Mouse (Mus musculus): ENCODE results near the gene Brinp3.
"Not testable (repeated sequence)": the region's sequence is repeated elsewhere in the genome, so short reads cannot be mapped to it uniquely, and the experiment has no call there.

DNA sequence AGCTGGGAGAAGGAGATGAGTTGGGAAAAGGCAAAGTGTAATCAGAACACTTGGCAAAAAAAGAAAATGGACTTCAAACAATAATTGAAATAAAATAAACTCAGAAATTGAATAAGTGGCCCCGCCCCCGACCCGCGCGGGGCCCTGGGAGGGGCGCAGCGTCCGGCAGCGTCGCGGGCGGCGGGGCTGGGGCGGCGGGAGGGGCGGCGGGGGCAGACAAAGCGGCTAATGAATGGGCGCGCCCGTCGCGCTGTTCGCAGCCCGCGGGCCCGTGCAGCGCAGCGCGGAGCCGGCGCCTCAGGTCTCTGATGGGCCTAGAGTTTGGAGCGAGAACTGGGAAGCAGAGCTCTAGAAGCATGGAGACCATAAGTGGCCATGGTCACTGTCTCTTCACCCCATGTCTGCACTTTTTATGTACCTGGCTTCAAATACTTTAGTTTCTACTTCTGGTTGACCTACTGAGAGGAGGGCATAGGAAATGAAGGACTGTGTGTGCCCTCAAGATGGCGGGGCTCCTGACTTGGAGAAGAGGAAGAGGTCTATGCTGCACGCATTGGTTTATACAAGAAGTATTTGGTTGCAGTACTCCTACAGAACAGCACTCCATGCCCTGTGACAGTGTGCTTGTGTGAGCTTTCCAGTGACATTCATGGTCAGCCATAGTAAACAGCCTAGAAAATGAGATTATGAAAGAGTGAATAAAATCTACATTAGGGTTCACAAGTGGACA, 230.4 kb downstream of the Brinp3 start:
- not testable (repeated sequence) for TF ChIP-seq CTCF, EP300 (IDR thresholded peaks at IDR 0.05; ENCODE audit: low read depth)

Data from liver, embryonic 14.5 days (tissue).